Mouse (Mus musculus): ENCODE measurements around the gene Mapkbp1. TPM values are rescaled to one million over a fixed set of nuclear protein-coding genes. Genes with fewer than 3 reads are reported as not detected.

The Mapkbp1 gene
- polyA plus RNA-seq, 1 experiment from 2014 or later = 3.6 TPM

Small RNAs within 50 kb of the gene (microRNA-seq; reads per million reads assigned to microRNA genes)
- not detected for gene Mir7665

Other genes with a start within 250 kb of the Mapkbp1 start
- gene Itpka, start 230.4 kb upstream of the Mapkbp1 start, polyA plus RNA-seq (2014; fragmentation: Nextera tagmentation; extraction: Ambion mirVana) = 7.2 and 7.4 TPM in 2 replicates
- 1.9 and 2.8 TPM in 2 replicates for gene Ltk, start 212.3 kb upstream of the Mapkbp1 start, polyA plus RNA-seq (2014; fragmentation: Nextera tagmentation; extraction: Ambion mirVana)
- gene Rpap1, start 185.2 kb upstream of the Mapkbp1 start, polyA plus RNA-seq (2014; fragmentation: Nextera tagmentation; extraction: Ambion mirVana) = 27.0 and 28.1 TPM in 2 replicates
- gene Tyro3, start 175.0 kb upstream of the Mapkbp1 start, polyA plus RNA-seq (2014; fragmentation: Nextera tagmentation; extraction: Ambion mirVana) = 18.9 and 21.9 TPM in 2 replicates
- 36.4 and 40.1 TPM in 2 replicates for gene Mga, start 75.5 kb upstream of the Mapkbp1 start, polyA plus RNA-seq (2014; fragmentation: Nextera tagmentation; extraction: Ambion mirVana)
- gene Jmjd7, start 54.8 kb downstream of the Mapkbp1 start, polyA plus RNA-seq (2014; fragmentation: Nextera tagmentation; extraction: Ambion mirVana) = 18.9 and 20.1 TPM in 2 replicates
- 2.2 and 3.0 TPM in 2 replicates for gene Gm28042, start 54.8 kb downstream of the Mapkbp1 start, polyA plus RNA-seq (2014; fragmentation: Nextera tagmentation; extraction: Ambion mirVana)
- 0.72 and 1.4 TPM in 2 replicates for gene Pla2g4b, start 60.7 kb downstream of the Mapkbp1 start, polyA plus RNA-seq (2014; fragmentation: Nextera tagmentation; extraction: Ambion mirVana)
- 35.4 and 36.5 TPM in 2 replicates for gene Ehd4, start 181.9 kb downstream of the Mapkbp1 start, polyA plus RNA-seq (2014; fragmentation: Nextera tagmentation; extraction: Ambion mirVana)

All from intestine, embryonic 14.5 days (tissue).